Mouse (Mus musculus) lung, adult 2 months (tissue): ENCODE measurements around the gene Vtn.
A peak's percentile ranks its signal among the peaks of the same experiment; 100 is the strongest.

Experiments used
- CTCF ChIP-seq: fragments of 200-500 bp; IDR thresholded peaks from 2 replicates; pipeline ENCODE4 v1.5.1; 2011; ENCODE audit warnings: mild to moderate bottlenecking, low read length, control low read depth; ENCODE audit not compliant: insufficient read depth
- POLR2A ChIP-seq: fragments of 200-500 bp; IDR thresholded peaks from 2 replicates; pipeline ENCODE4 v1.6.1; 2011; ENCODE audit warnings: low read depth, mild to moderate bottlenecking, control low read depth, low read length, borderline replicate concordance; ENCODE audit errors: extremely low read depth

GRCm38 (mm10) chr11:78497544-78498522 lies 1.1 kb upstream of the Vtn start, which contains the start of gene Sarm1:
- TF ChIP-seq CTCF (no peak), POLR2A (peak; percentile 59; the same call in 1 of the 2 replicates)
